Mouse (Mus musculus) ES-E14 (cell line): ENCODE data around the gene Inca1.

ENCODE experiments used
- ZC3H11A ChIP-seq: IDR thresholded peaks from 2 replicates; pipeline ENCODE4 v1.6.1; 2012; ENCODE audit warnings: low read depth, mild to moderate bottlenecking, inconsistent platforms, low read length, borderline replicate concordance
- ZNF384 ChIP-seq: IDR thresholded peaks from 2 replicates; pipeline ENCODE4 v1.6.1; 2012; ENCODE audit warnings: low read depth, low read length, inconsistent platforms

DNA sequence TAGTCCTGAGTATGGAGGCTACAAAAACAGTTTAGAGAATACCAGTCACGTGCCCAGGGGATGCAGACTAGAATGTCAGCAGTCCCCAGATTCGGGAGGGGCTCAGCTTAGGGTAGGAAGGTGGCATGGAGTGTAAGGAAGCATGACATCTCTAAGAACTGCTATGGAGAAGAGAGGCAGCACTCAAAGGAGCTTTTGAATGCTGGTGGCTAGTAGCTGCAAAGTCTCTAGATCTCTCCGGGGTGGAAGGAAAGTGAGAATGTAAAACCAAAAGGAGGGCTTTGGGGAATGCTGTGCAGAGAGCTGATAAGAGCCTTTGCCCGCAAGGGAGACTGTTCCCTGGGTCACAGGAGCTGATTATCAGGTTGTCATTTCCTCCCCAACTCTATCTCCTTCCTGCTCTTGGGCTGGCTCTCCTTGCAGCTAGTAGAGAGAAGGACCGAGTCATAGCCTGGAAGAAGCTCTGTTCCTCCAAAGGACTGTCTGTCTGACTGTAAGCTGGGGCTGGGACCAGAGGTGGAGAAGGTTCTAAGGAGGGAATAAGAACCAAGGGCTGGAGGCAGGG lies 61.2 kb downstream of the Inca1 start, which contains the start of gene Gp1ba:
- TF ChIP-seq ZC3H11A (no peak), ZNF384 (no peak)
